Mouse (Mus musculus): ENCODE results near the gene Tsx.
"Not testable (repeated sequence)": the region's sequence is repeated elsewhere in the genome, so short reads cannot be mapped to it uniquely, and the experiment has no call there.

Gene Tsx

GRCm38 (mm10) chrX:103448429-103448828, 34.2 kb downstream of the Tsx start:
- CTCF ChIA-PET, result not testable (repeated sequence)
- POLR2A ChIA-PET, result interaction anchor here in 3 of 4 experiments (1.0 to 16.4 kb wide), 19 partner anchors 9 to 539 kb away, joined by 3 to 200 read pairs (median 10); partner anchors contain the start of gene Rlim (in 1 of the 3)

- POLR2A ChIA-PET, result interaction anchor here in 3 of 4 experiments (1.8 to 16.4 kb wide), 10 partner anchors 8 to 207 kb away, joined by 3 to 200 read pairs (median 21); no protein-coding TSS in a partner anchor
- CTCF ChIA-PET, result not testable (repeated sequence)
Measured at GRCm38 (mm10) chrX:103448943-103449722, 34.9 kb downstream of the Tsx start.

DNA sequence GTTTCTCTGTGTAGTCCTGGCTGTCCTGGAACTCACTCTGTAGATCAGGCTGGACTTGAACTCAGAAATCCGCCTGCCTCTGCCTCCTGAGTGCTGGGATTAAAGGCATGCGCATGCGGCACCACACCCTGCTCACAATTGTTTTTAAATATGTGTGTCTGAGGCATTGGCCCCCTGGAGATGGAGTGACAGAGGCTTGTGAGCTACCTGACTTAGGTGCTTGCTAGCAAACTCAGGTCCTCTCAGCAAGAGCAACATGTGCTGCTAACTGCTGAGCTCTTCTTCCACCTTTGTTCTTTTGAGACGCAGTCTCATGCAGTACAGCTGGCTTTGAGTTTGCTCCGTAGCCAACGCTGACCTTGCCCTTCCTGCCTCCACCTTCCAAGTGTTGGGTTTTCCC, 38.5 kb downstream of the Tsx start:
- CTCF ChIA-PET, result interaction anchor here in 1 of 4 experiments (1.2 to 3.6 kb wide), 2 partner anchors 9 to 12 kb away, joined by 6 to 12 read pairs; no protein-coding TSS in a partner anchor

GRCm38 (mm10) chrX:103460056-103460455, 45.8 kb downstream of the Tsx start:
- CTCF ChIA-PET, result no interaction called here
- POLR2A ChIA-PET, result interaction anchor here in 1 of 4 experiments (2.2 to 4.1 kb wide), 3 partner anchors 8 to 12 kb away, joined by 15 to 34 read pairs (median 33); no protein-coding TSS in a partner anchor

More for the DNA sequence above, 38.5 kb downstream of the Tsx start:
- POLR2A ChIA-PET, result interaction anchor here in 3 of 4 experiments (0.7 to 5.1 kb wide), 21 partner anchors 8 to 528 kb away, joined by 3 to 38 read pairs (median 4); partner anchors contain the start of gene Rlim (in 1 of the 3)

- ChIA-PET CTCF (interaction anchor here in 2 of 4 experiments (0.8 to 1.3 kb wide), 3 partner anchors 8 to 242 kb away, joined by 3 to 5 read pairs (median 3); partner anchors contain the start of gene Zcchc13 (in 1 of the 2)), POLR2A (interaction anchor here in 3 of 4 experiments (0.6 to 1.8 kb wide), 14 partner anchors 8 to 224 kb away, joined by 3 to 15 read pairs (median 4); no protein-coding TSS in a partner anchor)
Measured at GRCm38 (mm10) chrX:103468998-103469397, 54.7 kb downstream of the Tsx start.

DNA sequence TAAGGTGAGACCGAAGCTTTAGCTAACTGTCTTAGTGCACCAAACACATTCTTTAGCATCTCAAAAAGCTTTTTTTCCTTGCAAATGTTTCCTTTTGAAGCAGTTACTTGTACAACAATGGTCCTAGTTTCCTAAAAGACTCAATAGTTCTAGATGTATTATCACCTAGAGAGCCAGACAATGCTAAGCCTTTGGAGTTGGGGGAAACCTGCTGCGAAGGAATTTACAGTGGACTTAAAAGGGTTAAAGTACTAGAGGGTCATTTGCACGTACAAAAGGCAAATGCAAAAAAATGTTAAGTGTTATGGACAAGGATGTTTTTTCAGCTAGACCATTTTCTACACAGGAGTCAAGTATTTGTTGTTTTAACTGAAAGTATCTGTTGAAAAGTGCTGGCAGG, 58.1 kb downstream of the Tsx start:
- ChIA-PET POLR2A (interaction anchor here (0.6 to 3.6 kb wide), 36 partner anchors 9 to 589 kb away, joined by 3 to 34 read pairs (median 5); partner anchors contain the start of genes Nap1l2 (in 1 of the 4) and Rlim (in 1 of the 4)), CTCF (interaction anchor here in 2 of 4 experiments (0.5 to 1.3 kb wide), 5 partner anchors 9 to 1375 kb away, joined by 3 to 13 read pairs (median 4); no protein-coding TSS in a partner anchor)
